Mouse (Mus musculus) right cerebral cortex, adult 2 months (tissue): ENCODE data around the gene Lrrn4cl.
"Not testable (repeated sequence)": the region's sequence is repeated elsewhere in the genome, so short reads cannot be mapped to it uniquely, and the experiment has no call there.

Source experiments
- DNase-seq, 2 experiments: peaks; one replicate each; pipeline ENCODE4 v3.0.0; 2021 to 2022; ENCODE audit warnings: low spot score in 2 of 2

The Lrrn4cl gene

DNA sequence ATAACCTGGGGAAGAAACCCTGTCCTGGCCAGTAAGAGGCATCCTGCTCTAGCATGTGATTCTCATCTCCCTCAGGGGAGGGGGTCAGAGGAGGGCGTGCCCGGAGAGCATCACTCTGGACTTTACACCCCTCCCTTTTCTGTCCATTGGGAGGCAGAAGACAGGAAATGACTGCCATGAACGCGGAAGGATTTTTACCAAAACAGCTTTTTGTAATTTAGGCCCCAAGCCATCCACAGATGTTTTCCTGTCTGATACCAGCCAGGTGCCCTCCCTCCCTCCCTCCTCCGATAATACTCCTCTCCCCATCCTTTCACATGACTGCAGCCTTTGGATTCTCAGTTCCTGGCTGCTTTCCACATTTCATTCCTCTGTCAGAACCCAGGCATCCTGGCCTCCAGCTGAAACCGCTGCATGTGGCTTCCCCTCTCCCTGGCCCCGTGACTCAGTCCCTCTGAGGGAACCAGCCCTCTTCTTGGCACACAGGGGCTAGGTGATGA, at the start of gene Lrrn4cl:
Lrrn4cl (plus strand) TSS at position 367 of the 500 bp plus-strand sequence.
- no peak for DNase-seq

DNA sequence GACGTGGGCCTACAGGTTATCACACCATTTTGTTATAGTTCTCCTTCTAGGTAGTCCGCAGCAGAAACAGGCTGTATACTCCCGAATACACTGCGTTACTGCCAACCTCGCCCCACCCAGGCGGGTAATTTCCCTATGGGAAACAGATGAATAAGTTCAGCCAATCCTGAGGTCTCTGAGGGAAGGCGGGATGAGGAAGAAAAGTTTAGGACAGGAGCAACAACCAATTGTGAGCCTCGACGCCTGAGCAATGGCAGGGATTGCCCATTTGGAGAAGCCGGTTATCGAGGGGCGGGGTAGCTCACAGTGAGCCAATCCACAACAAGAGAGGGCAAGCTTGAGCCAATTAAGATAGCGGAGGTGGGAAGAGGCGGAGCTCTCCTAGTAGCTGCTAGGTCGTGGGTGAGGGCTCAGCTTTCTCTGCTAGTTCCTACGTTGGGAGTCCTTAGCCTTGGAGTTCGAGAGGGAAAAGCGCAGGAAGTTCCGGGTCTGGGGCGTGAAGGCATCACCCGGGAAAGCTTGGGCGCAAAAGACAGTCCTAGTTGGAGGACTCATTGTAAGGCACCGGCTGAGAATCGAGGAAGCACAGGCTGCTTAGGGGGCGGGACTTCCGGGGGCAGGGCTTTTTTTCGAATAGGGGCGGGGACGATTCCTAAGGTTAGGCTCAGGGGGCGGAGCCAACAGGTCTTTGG, 48.3 kb upstream of the Lrrn4cl start, which contains the start of gene Zbtb3:
Zbtb3 (plus strand) TSS at position 426 of the 692 bp plus-strand sequence.
- peak; percentile 96 to 97 for DNase-seq

DNA sequence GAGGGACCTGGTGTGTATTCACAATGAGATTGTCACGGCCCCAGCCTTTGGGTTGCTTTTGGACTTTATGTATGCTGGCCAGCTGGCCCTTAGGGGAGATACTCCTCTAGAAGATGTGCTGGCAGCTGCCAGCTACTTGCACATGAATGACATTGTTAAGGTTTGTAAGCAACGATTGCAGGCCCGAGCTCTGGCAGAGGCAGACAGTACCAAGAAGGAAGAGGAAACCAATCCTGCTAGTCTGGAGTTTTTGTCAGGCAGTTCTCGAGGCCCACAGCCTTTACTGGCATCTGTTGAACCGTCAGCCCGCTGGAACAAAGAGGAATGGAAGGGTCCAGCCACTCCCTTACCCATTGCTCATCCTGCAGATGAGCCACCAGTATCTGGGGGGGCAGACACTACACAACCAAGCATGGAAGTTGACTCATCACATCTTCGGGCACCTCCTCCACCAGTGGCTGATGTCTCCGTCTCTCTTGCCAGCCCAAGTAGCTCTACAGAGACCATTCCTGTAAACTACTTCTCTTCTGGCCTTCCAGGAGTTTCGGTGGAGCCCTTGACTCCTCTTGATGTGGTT, 47.3 kb upstream of the Lrrn4cl start:
- DNase-seq: no peak

DNA sequence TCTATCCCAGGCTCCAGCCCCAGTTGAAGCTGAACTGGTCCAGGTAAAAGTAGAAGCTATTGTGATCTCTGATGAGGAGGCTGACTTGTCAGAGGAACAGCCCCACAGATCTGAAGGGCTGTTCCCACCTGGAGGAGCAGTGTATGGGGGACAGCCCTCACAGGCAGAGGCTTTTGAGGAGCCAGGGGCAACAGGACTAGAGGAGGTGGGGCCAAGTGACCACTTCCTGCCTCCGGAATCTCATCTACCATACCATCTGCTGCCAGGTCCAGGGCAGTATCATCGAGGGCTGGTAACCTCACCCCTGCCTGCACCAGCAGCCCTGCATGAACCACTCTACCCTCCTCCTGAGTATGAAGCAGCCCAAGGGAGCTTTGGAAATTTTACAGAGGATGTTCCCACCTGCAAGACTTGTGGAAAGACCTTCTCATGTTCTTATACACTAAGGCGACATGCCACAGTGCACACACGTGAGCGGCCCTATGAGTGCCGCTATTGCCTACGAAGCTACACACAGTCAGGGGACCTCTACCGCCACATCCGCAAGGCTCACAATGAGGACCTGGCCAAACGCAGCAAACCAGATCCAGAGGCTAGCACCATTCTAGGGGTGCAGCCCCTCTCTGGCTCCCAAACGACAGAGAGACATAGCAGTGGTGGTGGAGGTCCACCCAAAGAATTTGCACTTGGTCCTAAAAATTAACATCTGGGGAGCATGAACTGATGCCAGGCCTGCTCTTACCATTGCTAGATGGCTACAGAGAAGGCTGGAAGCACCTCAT, 46.5 kb upstream of the Lrrn4cl start:
- no peak for DNase-seq

DNA sequence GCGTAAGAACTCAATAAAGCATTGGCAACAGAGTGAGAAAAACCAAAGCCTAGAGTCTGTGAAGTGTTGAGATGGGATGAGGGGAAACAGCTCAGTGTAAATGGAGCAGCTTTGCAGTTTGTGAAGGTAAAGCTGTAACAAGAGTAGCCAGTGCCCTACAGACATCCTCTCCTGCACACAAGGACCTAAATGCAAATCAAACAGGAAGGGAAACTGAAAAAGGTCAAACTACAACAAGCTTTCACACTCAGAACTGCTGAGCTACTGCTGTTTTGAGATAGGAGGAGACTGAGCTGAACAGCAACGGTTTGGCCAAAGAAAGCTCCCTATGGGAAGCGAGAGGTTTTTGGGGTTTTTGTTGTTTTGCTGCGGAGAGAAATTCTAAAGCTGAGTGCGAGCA, 43.8 kb upstream of the Lrrn4cl start:
- DNase-seq: no peak

DNA sequence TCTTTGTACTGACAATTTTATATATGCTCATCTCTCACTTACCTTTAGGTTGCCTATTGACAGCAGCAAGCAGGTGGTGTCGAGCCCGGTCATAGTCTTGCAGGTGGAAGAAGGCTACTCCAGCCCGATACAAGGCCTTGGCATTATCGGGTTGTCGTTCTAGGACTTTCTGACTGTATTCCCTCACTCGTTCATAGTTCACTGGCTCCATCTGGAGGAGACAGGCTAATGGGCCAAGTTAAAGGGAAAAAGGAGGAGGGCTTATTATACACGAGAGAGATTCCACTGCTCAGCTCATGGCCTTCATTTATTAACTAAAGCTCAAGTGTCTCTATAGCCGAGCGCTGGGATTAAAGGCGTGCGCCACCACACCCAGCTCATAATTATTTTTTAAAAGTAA, 34.8 kb upstream of the Lrrn4cl start:
- no peak for DNase-seq

DNA sequence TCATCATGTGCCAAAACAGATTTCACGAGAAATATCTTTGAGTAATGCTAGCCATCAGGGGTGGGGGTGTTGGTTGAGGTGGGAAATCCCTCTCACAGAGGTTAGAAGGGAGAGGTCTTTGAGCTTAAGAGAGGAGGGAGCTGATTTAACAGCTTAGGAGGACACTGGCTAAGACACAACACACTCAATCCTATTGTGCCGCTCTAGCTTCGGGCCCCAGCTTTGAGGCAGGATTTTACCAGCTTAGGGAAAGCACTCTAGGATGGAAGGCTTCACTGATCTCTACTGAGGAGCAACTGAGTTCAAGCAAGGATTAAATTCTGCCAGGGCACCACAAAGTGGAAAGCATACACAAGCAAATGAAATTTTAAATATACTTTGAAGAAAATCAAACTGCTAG, 33.6 kb upstream of the Lrrn4cl start:
- DNase-seq: no peak

DNA sequence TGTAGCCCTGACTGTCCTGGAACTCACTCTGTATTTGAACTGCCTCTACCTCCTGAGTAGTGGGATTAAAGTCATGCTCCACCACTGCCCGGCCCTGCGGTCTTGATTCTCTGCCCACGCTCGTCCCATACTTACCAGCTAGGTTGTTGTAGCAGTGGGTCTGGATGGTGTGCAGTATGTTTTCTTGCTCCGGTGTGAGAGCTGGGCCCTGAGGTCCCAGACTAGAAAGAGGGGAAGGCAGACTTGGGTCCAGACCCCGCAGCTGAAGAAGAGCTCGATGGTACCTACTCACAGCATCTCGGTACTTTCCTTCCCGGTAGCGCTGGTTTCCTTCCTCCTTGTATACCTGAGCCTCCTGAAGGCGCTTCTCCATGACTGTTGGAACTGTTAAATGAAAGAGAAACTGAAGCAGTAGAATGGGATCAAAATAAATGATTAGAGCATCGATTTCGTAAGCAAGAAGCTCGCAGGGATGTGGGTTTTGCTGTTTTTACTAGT, 32.2 kb upstream of the Lrrn4cl start:
- DNase-seq: no peak

DNA sequence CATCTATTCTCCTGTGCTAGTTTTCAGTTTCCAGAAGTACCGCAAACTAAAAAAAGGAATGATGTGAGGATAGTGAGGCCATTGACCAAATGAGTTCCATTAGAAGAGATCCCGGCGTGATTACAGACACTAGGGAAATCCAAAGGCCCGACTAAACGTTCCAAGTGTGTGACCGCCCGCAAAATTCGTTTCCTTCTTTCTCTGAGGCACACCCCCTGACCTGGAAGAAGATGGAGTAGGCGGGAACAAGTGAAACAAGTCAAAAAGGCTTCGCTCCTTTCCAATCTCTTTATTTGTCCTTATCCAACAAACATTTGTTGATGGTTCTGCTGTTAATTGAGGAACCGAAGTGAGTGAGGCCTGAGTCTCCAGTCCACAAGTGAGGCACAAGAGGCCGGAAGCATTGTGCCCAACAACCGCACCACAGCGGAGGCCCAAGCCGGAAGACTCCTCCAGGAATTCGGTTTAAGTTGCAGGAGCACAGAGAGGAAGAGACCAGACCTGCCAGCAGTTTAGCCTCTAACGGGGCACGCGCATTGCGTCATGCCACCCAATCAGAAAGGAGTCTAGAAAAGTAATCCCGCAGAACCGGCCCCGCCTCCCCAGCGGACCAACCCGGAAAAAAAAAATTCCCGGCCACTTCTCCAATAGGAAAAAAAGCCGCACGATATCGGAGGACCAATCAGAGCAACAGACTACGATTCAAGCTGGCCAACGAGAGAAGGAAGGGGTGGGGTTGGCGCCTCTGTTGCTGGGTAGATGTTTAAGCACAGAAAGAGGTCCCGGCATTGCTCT, 31.6 kb upstream of the Lrrn4cl start, which contains the start of gene Ttc9c:
Ttc9c (minus strand) TSS at position 533 of the 795 bp plus-strand sequence.
- peak; percentile 97 to 98 for DNase-seq

DNA sequence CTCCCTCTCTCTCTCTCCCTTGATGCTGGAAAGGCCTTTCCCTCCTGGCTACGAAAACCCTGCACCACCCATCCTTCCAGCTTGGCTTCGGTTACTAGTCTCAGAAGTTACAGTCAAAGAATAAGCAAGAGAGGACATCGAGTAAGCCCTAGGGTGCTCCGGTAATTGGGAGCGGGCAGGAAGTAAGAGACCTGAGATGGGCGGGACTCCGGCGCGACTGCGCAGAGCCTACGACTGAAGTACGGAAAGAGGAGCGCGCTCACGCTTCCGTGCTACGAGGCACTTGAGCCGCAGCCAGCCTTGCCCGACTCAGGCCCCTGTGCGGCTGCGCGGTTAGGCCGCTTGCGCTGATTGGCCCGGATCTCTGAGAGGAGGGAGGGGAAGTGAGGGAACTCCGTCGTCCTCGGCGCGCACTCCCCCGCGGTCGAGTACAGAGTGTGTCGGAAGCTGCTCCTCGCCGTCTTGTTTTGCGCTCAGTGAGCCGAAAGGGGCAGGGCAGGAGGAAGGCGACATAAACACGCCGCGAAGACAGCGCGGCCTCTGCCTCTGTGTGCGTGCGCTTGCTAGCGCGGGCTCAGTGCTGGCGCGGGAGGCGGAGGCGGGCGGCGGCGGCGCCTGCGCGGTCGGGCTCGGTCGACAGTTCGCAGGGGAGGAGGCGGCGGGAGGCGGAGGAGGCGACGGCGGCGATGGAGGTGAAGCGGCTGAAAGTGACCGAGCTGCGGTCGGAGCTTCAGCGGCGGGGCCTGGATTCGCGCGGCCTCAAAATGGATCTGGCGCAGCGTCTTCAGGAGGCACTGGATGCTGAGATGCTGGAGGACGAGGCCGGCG, 30.8 kb upstream of the Lrrn4cl start, which contains the start of gene Hnrnpul2:
Hnrnpul2 (plus strand) TSS at position 415 of the 828 bp plus-strand sequence.
- DNase-seq: peak; percentile 98

DNA sequence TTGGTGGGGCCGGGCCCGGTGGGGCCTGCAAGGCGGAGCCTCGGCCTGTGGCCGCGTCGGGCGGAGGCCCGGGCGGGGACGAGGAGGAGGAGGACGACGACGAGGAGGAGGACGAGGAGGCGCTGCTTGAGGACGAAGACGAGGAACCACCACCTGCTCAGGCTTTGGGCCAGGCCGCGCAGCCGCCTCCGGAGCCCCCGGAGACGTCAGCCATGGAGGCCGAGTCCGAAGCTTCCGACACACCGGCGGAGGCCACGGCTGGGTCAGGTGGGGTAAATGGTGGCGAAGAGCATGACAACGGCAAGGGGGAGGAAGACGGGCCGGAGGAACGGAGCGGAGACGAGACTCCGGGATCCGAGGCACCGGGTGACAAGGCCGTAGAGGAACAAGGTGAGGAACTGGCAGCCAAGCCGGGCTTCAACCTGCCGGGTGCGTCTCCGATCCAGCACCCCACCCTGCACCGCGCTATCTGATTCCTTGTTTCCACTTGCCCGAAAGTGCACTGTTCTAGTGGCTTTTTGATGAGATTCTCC, 30.1 kb upstream of the Lrrn4cl start:
- DNase-seq: no peak

DNA sequence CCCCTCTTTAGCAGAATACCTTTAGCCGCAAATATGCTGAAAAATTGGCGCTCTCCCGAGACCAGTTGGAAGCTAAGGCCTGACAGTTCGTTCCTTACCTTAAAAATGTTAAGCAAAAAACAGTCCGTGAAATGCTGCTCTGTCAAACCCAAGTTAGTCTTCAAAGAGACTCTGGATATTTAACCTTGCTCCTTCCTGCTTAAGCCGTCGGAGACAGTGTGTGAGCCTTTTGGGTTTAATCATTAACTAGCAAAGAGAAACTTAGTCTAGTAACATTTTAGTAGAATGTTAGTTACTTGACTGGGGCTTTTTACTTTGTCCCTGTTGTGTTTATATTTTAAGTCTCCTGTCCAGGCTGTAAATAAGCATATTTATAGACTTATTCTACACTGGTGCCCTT, 29.4 kb upstream of the Lrrn4cl start:
- no peak for DNase-seq

DNA sequence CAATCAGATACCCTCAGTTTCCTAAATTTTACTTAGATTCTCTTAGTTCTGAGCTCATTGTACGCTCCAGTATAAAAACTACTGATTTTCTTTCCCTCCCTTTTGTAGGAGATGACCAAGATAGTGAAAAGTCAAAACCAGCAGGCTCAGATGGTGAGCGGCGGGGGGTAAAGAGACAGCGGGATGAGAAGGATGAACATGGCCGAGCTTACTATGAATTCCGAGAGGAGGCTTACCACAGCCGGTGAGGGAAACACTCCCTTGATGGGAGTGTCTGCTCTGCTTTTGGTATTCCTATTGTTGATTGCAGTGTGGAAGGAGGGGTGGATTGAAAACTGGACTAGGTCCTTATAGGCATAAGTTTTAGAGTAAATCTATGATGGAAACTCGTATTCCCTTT, 27.9 kb upstream of the Lrrn4cl start:
- no peak for DNase-seq

DNA sequence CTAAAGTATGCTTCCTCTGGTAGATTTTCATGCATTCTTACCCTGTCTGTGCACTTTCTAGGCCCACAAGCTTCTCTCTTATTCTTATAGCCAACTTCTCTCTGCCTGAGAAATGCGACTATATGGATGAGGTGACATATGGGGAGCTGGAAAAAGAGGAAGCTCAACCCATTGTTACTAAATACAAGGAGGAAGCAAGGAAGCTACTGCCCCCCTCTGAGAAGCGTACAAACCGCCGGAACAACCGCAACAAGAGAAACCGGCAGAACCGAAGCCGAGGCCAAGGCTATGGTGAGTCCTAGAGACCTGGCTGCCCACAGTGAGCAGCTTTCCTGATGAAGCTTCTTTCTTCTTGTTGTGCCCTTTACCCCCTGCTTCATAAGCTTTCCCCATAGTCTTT, 20.9 kb upstream of the Lrrn4cl start, which contains the start of gene AC129217.1:
AC129217.1 (plus strand) TSS at position 114 of the 400 bp plus-strand sequence.
- no peak for DNase-seq

DNA sequence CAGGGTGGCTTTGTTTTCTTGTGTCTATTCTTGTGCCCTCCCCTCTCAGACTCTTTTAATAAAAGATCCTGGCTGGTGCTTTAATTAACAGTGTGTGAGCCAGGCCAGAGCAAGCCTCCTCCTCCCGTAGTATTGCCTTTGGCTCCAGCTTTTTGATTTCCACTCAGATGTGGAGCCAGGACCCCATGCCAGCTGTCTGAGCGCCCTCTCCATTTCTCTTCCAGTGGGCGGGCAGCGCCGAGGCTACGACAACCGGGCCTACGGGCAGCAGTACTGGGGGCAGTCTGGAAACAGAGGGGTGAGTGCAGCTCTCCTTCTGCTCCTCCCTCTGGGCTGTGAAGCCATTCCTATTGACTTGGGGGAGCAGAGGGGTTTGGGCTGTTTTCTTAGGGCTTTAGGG, 19.9 kb upstream of the Lrrn4cl start:
- no peak for DNase-seq

DNA sequence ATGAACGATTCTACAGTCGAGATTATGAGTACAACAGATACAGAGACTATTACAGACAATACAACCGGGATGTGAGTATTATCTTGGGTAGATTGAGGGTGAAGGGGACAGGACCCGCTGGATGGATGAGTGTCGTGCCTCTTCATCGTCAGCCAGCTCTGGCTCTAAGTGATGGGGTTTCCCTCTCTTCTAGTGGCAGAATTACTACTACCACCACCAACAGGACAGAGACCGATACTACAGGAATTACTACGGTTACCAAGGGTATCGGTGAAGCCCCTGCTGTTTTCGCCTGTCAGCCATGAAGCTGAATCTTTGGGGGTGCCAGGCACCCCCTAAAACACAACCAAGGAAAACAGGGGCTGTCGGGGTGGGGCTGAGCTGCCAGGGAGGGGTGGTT, 19.3 kb upstream of the Lrrn4cl start:
- DNase-seq: no peak

DNA sequence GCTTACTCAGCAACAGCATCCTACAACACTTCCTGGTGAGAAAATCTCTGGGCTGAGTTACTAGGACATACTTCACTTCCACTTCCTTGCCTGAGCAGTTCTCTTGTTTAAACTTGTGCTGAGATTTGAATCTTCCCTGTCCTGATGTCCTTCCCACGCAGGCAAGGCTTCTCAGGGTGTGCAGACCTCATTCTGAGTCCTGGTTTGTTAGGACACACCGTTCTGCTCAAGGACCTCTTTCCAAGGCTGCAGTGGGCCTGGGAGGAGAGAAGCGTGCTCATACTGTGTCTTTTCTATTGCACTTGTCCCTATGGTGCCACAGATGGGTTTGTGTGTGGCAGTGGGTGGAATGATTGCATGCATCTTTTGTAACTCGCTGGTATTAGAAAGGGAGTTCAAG, 17.6 kb upstream of the Lrrn4cl start:
- no peak for DNase-seq

DNA sequence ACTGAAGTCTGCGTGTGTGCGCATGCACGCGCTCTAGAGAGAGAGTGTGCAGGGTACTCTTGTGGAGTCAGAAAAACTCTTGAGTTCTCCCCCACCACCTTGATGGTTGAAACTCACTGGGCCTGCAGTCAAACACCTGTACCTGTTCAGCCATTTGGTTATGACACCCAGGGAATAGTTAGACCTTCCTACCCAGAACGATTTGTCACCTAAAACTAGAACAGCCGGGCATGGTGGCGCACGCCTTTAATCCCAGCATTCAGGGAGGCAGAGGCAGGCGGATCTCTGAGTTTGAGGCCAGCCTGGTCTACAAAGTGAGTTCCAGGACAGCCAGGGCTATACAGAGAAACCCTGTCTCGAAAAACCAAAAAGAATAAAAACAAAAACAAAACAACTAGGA, 14.2 kb upstream of the Lrrn4cl start:
- not testable (repeated sequence) for DNase-seq

DNA sequence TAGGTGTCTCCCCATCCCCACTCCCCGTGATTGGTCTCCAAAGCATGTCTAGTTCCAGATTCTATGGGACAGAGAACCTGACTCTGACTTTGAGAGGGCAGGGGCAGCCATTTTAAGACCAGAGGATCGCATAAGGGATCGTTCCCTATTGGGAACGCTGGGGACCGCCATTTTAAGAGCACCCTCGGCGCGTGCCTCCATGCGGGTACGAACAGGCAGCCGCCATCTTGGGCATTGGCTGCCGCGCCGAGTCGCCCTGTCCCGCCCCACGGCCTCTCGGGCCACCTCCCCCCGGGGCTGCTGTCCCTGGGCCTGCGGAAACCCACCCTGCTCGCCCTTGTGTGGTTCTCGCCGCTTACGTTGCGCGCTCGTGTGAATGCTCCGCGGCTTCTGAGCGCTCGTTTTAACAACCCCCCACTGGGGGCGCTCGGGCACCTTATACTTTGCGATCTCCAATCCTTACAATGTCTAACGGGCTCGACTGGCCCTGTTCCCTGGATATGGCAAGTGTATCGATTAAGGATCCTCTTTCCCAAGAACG, 13.2 kb upstream of the Lrrn4cl start, which contains the start of gene Bscl2:
Bscl2 (plus strand) TSS at position 217 of the 541 bp plus-strand sequence.
- DNase-seq: peak; percentile 85 to 92
